Mouse (Mus musculus) kidney, adult 11 months (tissue): ENCODE results near the gene Gm20388.

Source experiments
- DNase-seq: peaks from one replicate; pipeline ENCODE4 v3.0.0; 2022

The Gm20388 gene

GRCm38 (mm10) chr8:121025486-121025885, 1114.8 kb downstream of the Gm20388 start:
- no peak for DNase-seq

DNA sequence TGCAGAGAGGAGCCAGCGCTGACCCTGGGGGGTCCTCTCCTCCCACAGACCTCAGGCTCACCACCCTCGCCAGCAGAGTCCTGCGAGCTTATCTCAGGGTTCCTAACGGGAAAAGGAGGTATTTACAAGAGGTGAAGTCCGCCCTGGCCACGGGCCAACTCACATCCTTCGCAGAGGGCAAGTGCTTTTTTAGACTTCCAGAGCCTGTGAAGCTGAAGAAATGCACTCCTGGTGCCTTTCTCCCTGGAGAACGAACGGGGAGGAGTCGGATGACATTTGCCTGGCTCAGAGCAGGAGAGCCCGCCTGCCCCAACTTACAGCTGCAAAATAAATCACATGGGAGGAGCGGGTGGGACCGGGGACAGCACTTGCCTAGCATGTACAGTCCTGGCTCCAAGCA, 1117.1 kb downstream of the Gm20388 start:
- DNase-seq = peak; percentile 11

DNA sequence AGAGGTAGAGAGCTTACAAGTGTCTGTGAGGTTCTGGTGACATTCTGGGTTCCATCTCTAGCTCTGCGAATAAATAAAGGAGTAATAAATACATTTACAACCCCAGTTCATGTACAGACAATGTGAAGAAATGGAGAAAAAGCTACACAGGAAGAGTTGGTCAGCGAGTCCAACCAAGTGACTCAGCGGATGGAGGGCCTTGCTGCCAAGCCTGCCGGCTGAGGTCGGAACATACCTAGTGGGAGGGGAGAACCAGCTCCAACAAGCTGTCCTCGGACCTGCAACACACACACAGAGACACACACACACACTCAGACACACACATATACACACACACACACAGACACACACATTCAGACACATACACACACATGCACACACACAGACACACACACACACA, 1118.4 kb downstream of the Gm20388 start:
- DNase-seq = no peak

DNA sequence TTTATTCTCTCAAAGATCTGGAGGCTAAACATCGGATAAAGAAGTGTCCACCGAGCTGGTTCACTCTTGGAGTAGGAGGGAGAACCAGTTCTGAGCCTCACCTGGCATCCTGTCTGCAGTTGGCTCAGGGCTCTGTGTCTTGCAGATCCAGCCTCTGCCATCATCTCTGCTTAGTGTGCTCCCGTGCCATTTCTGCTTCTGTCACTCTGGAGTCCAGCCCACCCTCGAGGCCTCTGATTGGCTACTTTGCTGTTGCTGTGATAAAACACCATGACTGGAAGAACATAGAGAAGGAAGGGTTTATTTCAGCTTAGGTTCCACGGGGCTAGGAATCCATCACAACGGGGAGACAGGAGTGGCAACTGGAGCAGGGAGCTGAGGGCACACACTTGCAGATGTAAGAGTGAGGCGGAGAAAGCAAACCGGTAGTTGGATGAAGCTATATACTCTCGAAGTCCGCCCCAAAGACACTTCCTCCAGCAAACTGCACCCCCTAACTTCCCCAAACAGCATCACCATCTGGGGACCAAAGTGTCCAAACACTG, 1119.9 kb downstream of the Gm20388 start:
- no peak for DNase-seq

DNA sequence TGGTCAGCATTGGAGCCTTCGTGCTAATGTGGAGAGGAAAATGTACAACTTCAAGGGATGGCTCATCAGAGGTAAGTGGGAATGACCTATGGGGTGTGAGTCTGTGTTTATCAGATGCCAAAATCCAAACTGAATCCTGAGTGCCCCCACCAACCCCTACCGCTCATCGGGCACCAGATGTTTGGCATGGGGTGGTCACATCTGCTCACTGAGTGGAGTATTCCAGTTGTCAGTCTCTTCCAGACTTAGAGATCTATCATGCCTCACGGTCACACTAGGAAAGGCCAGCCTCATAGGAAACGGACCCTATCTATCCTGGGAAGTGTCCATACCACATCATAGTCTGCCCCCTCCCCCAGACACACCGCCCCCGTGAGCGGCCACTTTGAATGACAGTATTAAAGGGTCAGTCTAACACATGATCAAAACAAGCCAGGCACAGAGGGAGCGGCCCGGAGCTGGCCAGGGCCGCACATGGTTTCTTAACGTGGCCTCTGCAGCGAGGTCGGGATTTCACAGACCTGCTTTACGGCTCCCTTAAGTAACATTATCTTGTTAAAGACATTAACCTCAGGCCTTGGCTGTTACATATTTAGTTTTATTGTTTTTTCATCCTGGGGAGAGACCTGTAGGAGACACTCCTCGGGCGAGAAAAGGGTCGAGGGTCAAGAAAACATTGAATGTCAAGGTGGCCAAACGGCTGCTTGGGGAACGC, 1122.8 kb downstream of the Gm20388 start:
- DNase-seq = no peak

DNA sequence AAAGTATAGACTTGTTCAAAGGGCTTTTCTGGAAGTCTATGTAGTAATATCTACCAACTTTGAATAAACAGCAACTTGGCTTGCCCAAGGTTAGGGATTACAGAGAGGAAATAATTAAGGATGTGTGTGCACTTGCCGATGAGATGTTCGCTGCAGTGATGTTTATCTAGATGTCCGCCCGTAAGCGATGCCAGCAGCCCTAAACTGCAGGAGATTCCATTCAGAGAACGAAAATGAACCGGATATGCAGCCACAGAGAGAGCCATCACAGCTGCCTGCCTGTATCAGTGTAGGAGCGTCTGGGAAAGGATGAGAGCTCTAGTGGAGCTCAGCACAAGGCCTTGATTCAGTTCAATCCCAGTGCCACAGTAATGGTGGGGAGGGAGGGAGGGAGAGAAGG, 1125.0 kb downstream of the Gm20388 start:
- DNase-seq = no peak

GRCm38 (mm10) chr8:121043719-121044440, 1133.2 kb downstream of the Gm20388 start:
- DNase-seq = peak; percentile 8

DNA sequence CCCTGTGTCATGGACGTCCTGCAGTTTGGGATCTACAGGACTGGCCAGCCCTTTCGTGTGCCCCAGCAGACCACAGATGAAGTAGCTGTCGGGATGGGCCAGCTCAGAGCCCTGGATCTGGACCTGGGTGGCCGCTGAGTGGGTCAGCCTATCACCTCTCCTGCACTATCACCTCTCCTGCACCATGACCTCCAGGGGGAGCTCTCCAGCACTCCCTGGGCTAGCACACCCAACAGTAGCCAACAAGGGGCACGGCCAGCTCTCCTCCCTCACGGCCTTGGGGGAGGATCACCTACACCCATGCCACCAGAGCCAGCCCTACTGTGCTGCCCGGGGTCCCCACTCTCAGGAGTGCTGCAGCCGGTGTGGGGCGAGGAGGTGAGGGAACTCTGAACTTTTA, 1136.8 kb downstream of the Gm20388 start:
- no peak for DNase-seq

- no peak for DNase-seq
These were observed 1147.4 kb downstream of the Gm20388 start for GRCm38 (mm10) chr8:121058081-121058480.

- no peak for DNase-seq
These were observed 1148.5 kb downstream of the Gm20388 start for GRCm38 (mm10) chr8:121059098-121059497.

DNA sequence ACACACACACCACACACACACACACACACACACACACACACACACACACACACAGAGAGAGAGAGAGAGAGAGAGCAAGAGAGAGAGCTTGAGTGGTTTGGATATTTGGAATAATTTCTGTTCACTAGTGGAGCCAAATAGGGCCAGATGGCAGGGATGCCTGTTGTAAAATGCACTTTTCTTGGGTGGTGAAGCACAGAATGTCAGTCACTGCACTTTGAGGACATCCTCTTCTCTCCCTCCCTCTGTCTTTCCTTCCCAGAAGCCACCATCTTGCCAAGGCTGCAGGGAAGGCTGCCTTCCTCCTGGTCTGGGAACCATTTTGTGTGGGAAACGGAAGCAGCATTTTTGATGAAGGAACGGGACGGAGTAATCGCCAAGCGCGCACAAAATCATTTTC, 1151.9 kb downstream of the Gm20388 start:
- no peak for DNase-seq

DNA sequence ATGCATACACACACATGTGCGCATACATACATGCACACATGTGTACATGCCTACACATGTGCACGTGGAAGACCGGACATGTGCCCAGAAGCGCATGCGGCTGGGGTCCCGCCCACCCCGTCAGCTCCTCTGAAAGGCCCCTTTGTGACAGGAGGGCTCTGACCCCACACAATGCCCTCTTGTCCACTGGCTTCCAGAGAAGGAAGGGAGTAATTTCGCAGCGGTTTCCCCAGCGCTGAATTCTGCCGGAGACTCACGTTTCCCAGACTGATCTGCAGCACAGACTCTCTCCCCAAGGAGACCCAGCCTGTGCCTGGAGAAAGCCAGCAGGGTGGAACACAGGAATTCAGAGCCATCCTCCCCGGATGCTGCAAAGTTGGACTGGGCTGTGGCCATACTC, 1153.0 kb downstream of the Gm20388 start:
- DNase-seq = no peak

- DNase-seq = no peak
These were observed 1160.8 kb downstream of the Gm20388 start for GRCm38 (mm10) chr8:121071454-121071853.

DNA sequence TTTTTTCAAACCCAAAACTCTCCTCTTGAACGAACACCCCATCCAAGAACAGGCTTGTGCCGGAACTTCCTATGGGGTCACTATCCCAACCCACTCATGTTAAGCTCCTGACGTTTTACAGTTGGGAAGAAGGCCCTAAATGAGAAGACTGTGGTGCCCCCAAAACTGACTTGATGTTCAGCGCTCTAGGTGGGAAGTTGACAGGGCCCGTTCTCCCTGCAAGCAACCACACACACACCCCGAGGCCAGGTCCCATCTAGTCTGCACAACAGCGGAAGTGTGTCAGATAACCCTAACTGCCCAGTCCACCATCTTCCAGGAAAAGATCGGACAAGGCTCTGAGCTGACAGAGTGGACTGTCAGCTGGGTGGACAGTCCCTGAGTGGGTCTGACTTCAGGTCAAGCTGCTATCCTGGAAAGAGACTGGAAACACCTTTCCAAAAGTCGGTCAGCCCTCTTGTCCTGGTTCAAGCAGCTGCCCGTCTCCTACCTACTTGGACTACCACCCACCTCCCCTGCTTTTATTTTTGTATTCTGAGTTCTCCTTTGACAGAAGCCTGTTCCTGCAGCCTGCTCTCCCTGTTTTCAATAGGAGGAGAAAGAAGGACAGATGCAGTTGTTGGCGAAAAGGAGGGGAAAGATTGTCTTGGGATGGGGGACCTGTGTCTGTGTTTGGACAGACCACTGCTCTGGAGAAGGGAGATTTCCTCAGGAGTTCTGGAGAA, 1161.9 kb downstream of the Gm20388 start:
- no peak for DNase-seq

DNA sequence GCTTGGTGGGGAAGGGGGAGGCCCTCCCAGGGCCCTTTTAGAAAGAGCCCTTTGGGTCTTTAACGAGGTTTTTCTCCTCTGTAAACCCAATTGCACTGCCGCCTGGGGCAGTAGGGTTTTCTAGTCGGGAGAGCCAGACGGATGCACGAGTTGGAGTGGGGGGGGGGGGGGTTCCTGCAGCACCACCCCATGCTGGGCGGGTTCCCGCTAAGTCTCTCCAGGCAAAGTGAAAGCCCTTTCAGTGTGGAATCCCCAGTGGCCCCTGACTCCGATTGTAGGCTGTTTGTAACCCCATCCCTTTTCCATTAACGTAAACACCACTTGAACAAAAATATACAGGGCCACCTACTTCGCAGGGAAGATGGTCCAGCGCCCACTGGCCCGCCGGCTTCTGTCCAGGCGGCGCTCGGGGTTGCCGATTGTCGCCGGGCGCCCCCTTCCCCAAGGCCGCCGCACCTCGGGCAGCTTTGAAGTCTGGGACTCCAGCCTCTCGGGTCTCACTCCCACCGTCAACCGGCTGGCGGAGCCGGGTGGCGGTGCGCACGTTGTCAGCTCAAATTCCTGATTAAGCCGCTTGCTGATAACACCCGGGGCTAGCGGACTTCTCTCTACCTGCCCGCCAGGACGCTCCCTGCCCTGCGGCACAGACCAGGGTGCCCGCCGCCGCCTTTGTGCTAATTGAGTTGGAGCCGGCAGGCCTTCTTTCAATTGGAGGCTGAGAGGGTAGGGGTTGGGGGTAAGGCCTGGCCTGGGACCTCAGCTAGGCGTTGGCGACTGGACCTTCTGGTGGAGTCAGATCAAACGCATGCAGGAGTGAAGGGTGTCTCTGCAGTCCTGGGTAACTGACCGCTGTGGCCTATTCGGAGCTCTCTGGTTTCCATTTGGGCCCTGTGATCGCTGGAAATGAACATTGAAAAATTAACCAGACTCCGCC, 1162.8 kb downstream of the Gm20388 start:
- no peak for DNase-seq

DNA sequence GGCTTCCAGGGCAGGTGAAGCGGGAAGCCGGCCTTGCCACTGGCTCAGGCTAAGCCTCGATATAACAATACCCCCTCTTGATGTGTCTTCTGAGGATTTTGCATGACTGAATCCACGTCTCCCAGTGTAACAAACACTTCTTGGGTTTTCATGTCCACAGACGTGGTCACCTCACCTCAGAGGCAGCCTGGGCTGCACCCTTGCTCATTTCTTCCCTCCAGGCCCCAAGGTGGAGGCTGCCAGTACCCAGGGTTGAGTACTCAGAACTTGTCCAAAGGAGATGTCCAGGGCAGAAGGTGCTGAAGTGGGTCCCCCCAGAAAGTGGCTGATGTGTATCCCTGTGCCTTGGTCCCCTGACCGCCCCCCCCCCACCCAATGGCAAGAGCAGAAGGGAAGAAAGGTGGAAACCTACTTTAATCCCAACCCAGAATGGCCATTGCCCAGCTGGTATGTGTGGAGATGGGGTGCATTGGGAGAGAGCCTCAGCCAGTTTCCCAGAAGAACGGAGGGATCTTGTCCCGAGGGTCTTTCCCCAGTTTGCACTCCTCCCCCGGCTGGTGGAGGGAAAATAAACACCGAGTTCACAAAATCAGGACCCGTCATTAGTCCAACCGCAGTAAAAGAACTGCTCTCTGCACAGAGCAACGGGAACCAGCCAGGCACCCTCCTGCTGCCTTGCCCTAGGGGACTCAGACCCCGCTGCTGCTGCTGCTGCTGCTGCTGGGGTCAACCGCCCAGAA, 1163.6 kb downstream of the Gm20388 start:
- DNase-seq = no peak

GRCm38 (mm10) chr8:121074848-121075145, 1164.2 kb downstream of the Gm20388 start:
- DNase-seq = no peak

GRCm38 (mm10) chr8:121075936-121076335, 1165.3 kb downstream of the Gm20388 start:
- DNase-seq = no peak

DNA sequence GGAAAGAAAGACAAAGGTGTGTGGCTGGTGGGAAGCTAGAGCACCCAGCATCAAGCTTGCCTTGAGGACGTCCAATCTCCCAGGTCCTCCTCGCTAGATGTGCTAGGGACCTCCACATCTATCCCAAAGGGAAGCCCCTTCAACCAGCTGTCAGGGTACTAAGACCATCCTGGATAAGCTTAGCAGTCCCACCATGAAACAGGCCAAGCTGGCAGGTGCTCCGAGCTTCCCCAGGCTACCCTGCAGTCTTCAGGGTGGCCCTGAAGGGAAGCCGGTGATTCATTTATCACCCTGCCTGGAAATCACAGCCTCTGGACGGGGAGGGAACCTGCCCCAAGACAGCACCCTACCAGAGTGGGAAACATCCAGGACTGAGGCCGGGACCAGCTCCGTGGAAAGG, 1165.9 kb downstream of the Gm20388 start:
- no peak for DNase-seq

- DNase-seq = no peak
These were observed 1168.1 kb downstream of the Gm20388 start for GRCm38 (mm10) chr8:121078721-121079120.

- no peak for DNase-seq
These were observed 1168.6 kb downstream of the Gm20388 start for GRCm38 (mm10) chr8:121079201-121079600.

DNA sequence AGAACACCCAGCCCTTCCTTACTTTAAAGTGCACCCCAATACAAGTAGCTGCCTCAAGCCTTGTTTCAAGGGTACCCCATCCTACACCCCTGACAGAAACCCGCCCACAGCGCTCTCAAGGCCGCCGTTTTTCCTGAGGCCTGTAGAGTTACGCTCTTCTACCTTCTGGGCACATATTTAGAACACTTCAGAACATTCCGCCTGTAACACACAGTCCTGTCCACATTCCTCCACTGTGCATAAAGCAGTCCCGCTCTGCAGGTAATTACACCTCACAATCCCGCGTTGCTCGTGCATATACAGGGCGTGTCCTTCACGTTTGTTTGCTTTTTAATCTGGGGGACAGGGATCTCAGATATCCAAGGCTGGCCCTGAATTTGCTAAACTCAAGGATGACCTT, 1169.3 kb downstream of the Gm20388 start:
- DNase-seq = no peak
